ENCODE assay signal across 11 mouse cellular contexts in the genomic region with DNA sequence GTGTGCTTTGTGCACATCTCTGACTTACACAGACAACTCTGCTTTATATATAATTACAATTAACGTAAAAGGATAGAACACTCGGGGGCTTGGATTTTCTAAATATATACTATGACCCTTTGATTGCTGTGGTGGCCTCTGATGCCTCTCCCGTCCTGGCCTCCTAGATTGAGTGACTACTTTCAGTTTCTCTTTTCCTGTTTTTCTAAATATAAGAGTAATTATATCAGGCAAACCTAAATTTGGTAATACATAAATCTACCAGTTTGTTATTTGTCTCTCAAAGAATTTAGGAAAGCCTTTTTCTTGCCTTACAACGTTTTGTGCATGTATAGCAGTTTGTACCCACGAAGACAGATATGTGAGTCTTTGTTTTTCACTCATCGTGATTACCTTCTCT.
A peak's percentile ranks its signal among the peaks of the same experiment; 100 is the strongest.
DNase-seq lines count a peak whose midpoint lies in the region; ATAC-seq lines count a peak whose summit lies in the region.
"Had no signal": no experiment of that assay in that cellular context is flagged by ENCODE, and none has a peak within 500 bp of the region (broad histone marks: within the 10 kb centered on the region; RNA-seq: fewer than 3 reads in every experiment).

No protein-coding gene starts in this region.

- intact Hi-C loops in heart, postnatal 10 days (cut with DNase I): no loop called here

- no peaks in the 10 kb centered on the region for H3K9me3 ChIP-seq in heart, embryonic 13.5 days
- H3K9me3 ChIP-seq in heart, embryonic 16.5 days (replicated peaks; ENCODE audit: control insufficient read depth, low read length): no peaks in the 10 kb centered on the region; the same call in 1 of the 2 replicates
- H3K9me3 ChIP-seq: limb, embryonic 15.5 days had no signal

- no peak overlapping the region for H3K9ac ChIP-seq in heart, embryonic 13.5 days
- H3K9ac ChIP-seq in heart, embryonic 16.5 days (ENCODE audit: low read length): no peak overlapping the region
- H3K9ac ChIP-seq: limb, embryonic 15.5 days had no signal

- H3K27me3 ChIP-seq in heart, embryonic 13.5 days (replicated peaks): no peaks in the 10 kb centered on the region
- no peaks in the 10 kb centered on the region for H3K27me3 ChIP-seq in heart, embryonic 16.5 days (ENCODE audit: control insufficient read depth, insufficient read depth, low read length)
- H3K27me3 ChIP-seq: limb, embryonic 15.5 days had no signal

- no peaks in the 10 kb centered on the region for H3K36me3 ChIP-seq in heart, embryonic 13.5 days
- H3K36me3 ChIP-seq in heart, embryonic 16.5 days (ENCODE audit: control insufficient read depth, insufficient read depth): no peaks in the 10 kb centered on the region
- H3K36me3 ChIP-seq: limb, embryonic 15.5 days had no signal

- no peak for DNase-seq in heart, postnatal 10 days
- no peak for DNase-seq in adrenal gland, adult 18-20 months (ENCODE audit: low spot score in 2 of 2)
- DNase-seq in kidney, adult 11 months: no peak
- DNase-seq in gastrocnemius, adult 8-10 months (ENCODE audit: low spot score in 2 of 2): no peak
- DNase-seq: adrenal gland, postnatal 10 days had no signal

- peak overlapping the region; percentile 29 for H3K4me2 ChIP-seq in heart, embryonic 13.5 days
- H3K4me2 ChIP-seq in heart, embryonic 16.5 days (ENCODE audit: low read depth, low read length): peak overlapping the region; percentile 29; the same call in 1 of the 2 replicates
- H3K4me2 ChIP-seq: limb, embryonic 15.5 days had no signal

- H3K4me3 ChIP-seq in heart, embryonic 13.5 days: no peak overlapping the region
- H3K4me3 ChIP-seq in heart, embryonic 16.5 days (ENCODE audit: low read length): 0 out of 2 replicates have a peak overlapping the region, but pooled peaks have one; percentile 8
- H3K4me3 ChIP-seq: limb, embryonic 15.5 days had no signal

- no peak for ATAC-seq in heart, embryonic 13.5 days (ENCODE audit: extremely low read depth, insufficient number of reproducible peaks, low FRiP score, low TSS enrichment)
- ATAC-seq in CD4-positive, CD25-positive, alpha-beta regulatory T cell, adult 4 months: peak; percentile 65
- no peak for ATAC-seq in heart, embryonic 16.5 days (replicated peaks; ENCODE audit: extremely low read depth, insufficient read depth, low FRiP score)
- ATAC-seq in megakaryocyte, adult 5-6 weeks (ENCODE audit: poor library complexity, severe bottlenecking): peak; percentile 36; the same call in 1 of the 2 replicates

- H3K27ac ChIP-seq in heart, embryonic 13.5 days (replicated peaks): no peak overlapping the region
- no peak overlapping the region for H3K27ac ChIP-seq in heart, embryonic 16.5 days (ENCODE audit: low read length)
- H3K27ac ChIP-seq: kidney, postnatal 0 days; limb, embryonic 15.5 days had no signal

- WGBS in heart, embryonic 13.5 days: 57% methylated on average over 6 of the region's 6 CpGs
- 61% methylated on average over 6 of the region's 6 CpGs for WGBS in heart, embryonic 16.5 days

- H3K4me1 ChIP-seq in heart, embryonic 13.5 days: 0 out of 2 replicates have a peak, but pooled peaks cover 3% of the 10 kb centered on the region
- no peaks in the 10 kb centered on the region for H3K4me1 ChIP-seq in heart, embryonic 16.5 days (ENCODE audit: control insufficient read depth, insufficient read depth, low read length)

Comparison
In these comparisons a context has a peak if more than half of its experiments do, and no peak if none do; other contexts are left out.
1. ATAC-seq: peak in CD4-positive, CD25-positive, alpha-beta regulatory T cell, adult 4 months (single experiment) and megakaryocyte, adult 5-6 weeks (single experiment); none in heart, embryonic 13.5 days (single experiment) and heart, embryonic 16.5 days (single experiment).